Mouse (Mus musculus) naive thymus-derived CD4-positive, alpha-beta T cell, adult 2 months (primary cell): ENCODE data around the gene Rilpl1.

Source experiments
- DNase-seq: peaks from one replicate; pipeline ENCODE4 v3.0.0-alpha.2; 2011; ENCODE audit warnings: low read depth

Gene Rilpl1

GRCm38 (mm10) chr5:124452494-124453228 is 78.5 kb downstream of the Rilpl1 start:
- DNase-seq, result no peak

- DNase-seq, result no peak
These were observed 80.4 kb downstream of the Rilpl1 start for GRCm38 (mm10) chr5:124450641-124451340.

GRCm38 (mm10) chr5:124450051-124450450 is 81.1 kb downstream of the Rilpl1 start:
- DNase-seq, result no peak

- no peak for DNase-seq
These were observed 81.7 kb downstream of the Rilpl1 start for GRCm38 (mm10) chr5:124449494-124449893.

- DNase-seq, result peak; percentile 25
These were observed 84.8 kb downstream of the Rilpl1 start for GRCm38 (mm10) chr5:124446301-124446881.

- DNase-seq, result peak; percentile 51
These were observed 85.4 kb downstream of the Rilpl1 start for GRCm38 (mm10) chr5:124445621-124446293.

GRCm38 (mm10) chr5:124444661-124445561 is 86.3 kb downstream of the Rilpl1 start:
- peak; percentile 80 for DNase-seq

- DNase-seq, result no peak
These were observed 87.0 kb downstream of the Rilpl1 start for GRCm38 (mm10) chr5:124444208-124444607.
